Mouse (Mus musculus) CH12F3 (cell line): ENCODE data around the gene Msi2.

Experiments used
- in situ Hi-C: fragments of 300-500 bp; cut with MboI; formaldehyde crosslinking; loops from 2 replicates; pipeline ENCODE4 v1.14.3; 2020; ENCODE audit warnings: low sequenced_read_pairs

Gene Msi2

GRCm38 (mm10) chr11:88425631-88426101 is 292.6 kb downstream of the Msi2 start:
- in situ Hi-C loops = no loop called here

- in situ Hi-C loops = no loop called here
Observed at GRCm38 (mm10) chr11:88424034-88424767, 294.1 kb downstream of the Msi2 start.

- in situ Hi-C loops = no loop called here
Observed at GRCm38 (mm10) chr11:88421057-88421578, 297.2 kb downstream of the Msi2 start.

- in situ Hi-C loops = no loop called here
Observed at GRCm38 (mm10) chr11:88419657-88420366, 298.5 kb downstream of the Msi2 start.

- in situ Hi-C loops = no loop called here
Observed at GRCm38 (mm10) chr11:88419064-88419463, 299.2 kb downstream of the Msi2 start.

GRCm38 (mm10) chr11:88414157-88414870 is 304.0 kb downstream of the Msi2 start:
- in situ Hi-C loops = no loop called here

GRCm38 (mm10) chr11:88412423-88413094 is 305.8 kb downstream of the Msi2 start:
- in situ Hi-C loops = no loop called here

GRCm38 (mm10) chr11:88408305-88408704 is 310.0 kb downstream of the Msi2 start:
- in situ Hi-C loops = no loop called here

- in situ Hi-C loops = no loop called here
Observed at GRCm38 (mm10) chr11:88406408-88406915, 311.9 kb downstream of the Msi2 start.

- in situ Hi-C loops = no loop called here
Observed at GRCm38 (mm10) chr11:88404816-88405613, 313.3 kb downstream of the Msi2 start.

- in situ Hi-C loops = no loop called here
Observed at GRCm38 (mm10) chr11:88404247-88404677, 314.1 kb downstream of the Msi2 start.

- in situ Hi-C loops = no loop called here
Observed at GRCm38 (mm10) chr11:88402290-88402689, 316.0 kb downstream of the Msi2 start.

- in situ Hi-C loops = no loop called here
Observed at GRCm38 (mm10) chr11:88401333-88401732, 317.0 kb downstream of the Msi2 start.

GRCm38 (mm10) chr11:88400926-88401325 is 317.4 kb downstream of the Msi2 start:
- in situ Hi-C loops = no loop called here

- in situ Hi-C loops = no loop called here
Observed at GRCm38 (mm10) chr11:88400235-88400634, 318.1 kb downstream of the Msi2 start.

- in situ Hi-C loops = no loop called here
Observed at GRCm38 (mm10) chr11:88399431-88399830, 318.9 kb downstream of the Msi2 start.

GRCm38 (mm10) chr11:88399028-88399427 is 319.3 kb downstream of the Msi2 start:
- in situ Hi-C loops = no loop called here

GRCm38 (mm10) chr11:88395076-88395990 is 323.0 kb downstream of the Msi2 start:
- in situ Hi-C loops = no loop called here
